Mouse (Mus musculus): ENCODE measurements around the gene Smoc2. TPM values are rescaled to one million over a fixed set of nuclear protein-coding genes. Genes with fewer than 3 reads are reported as not detected.

The Smoc2 gene
- polyA plus RNA-seq, 1 experiment, result 94.8 TPM

GRCm38 (mm10) chr17:14316536-14316935 lies 37.2 kb downstream of the Smoc2 start:
- Histone ChIP-seq H3K27me3 (ENCODE audit: control insufficient read depth, insufficient read depth, low read length) (no peaks in the 10 kb centered on the region), H3K27ac (ENCODE audit: insufficient read depth, low read length) (no peak overlapping the region), H3K4me3 (ENCODE audit: extremely low read depth, insufficient read depth, insufficient read length) (no peak overlapping the region), H3K4me1 (ENCODE audit: control insufficient read depth, insufficient read depth, insufficient read length) (no peaks in the 10 kb centered on the region), H3K36me3 (ENCODE audit: control insufficient read depth, insufficient read depth, low read length) (no peaks in the 10 kb centered on the region)
- TF ChIP-seq POLR2A (IDR thresholded peaks at IDR 0.05; ENCODE audit: low read depth, low read length) (no peak), CTCF (IDR thresholded peaks at IDR 0.05; ENCODE audit: extremely low read depth, insufficient read depth, insufficient read length, insufficient replicate concordance) (no peak)
- 79% methylated on average over 7 of the region's 7 CpGs for WGBS
- DNase-seq (ENCODE audit: low read depth in 1 of 2, low spot score in 2 of 2), result no peak

DNA sequence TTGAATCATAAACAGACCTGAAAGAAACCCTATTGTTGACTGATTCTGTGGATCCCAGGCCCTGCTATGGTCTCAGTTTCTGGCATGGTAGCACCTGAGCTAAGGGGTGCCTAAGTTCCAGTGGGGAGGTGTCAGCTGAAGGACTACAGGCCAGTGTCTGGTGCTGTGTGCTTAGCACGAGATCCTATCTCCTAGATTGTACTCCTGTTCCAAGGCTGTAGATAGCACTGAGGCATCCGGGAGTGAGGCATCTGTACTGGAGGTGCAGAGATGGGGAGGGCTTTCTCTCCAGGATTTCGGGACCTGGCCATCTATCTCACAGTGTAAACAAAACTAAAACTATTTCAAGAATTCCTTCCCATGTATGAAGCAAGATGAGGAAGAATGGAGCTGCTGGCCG lies 38.1 kb downstream of the Smoc2 start:
- no peak overlapping the region for H3K27ac ChIP-seq (ENCODE audit: insufficient read depth, low read length)
- no peak overlapping the region for H3K4me3 ChIP-seq (ENCODE audit: extremely low read depth, insufficient read depth, insufficient read length)
- 63% methylated on average over 4 of the region's 4 CpGs for WGBS
- H3K36me3 ChIP-seq (ENCODE audit: control insufficient read depth, insufficient read depth, low read length), result no peaks in the 10 kb centered on the region
- TF ChIP-seq CTCF (IDR thresholded peaks at IDR 0.05; ENCODE audit: extremely low read depth, insufficient read depth, insufficient read length, insufficient replicate concordance), result no peak
- TF ChIP-seq POLR2A (IDR thresholded peaks at IDR 0.05; ENCODE audit: low read depth, low read length), result no peak
- no peaks in the 10 kb centered on the region for H3K4me1 ChIP-seq (ENCODE audit: control insufficient read depth, insufficient read depth, insufficient read length)
- DNase-seq (ENCODE audit: low read depth in 1 of 2, low spot score in 2 of 2), result no peak
- no peaks in the 10 kb centered on the region for H3K27me3 ChIP-seq (ENCODE audit: control insufficient read depth, insufficient read depth, low read length)

DNA sequence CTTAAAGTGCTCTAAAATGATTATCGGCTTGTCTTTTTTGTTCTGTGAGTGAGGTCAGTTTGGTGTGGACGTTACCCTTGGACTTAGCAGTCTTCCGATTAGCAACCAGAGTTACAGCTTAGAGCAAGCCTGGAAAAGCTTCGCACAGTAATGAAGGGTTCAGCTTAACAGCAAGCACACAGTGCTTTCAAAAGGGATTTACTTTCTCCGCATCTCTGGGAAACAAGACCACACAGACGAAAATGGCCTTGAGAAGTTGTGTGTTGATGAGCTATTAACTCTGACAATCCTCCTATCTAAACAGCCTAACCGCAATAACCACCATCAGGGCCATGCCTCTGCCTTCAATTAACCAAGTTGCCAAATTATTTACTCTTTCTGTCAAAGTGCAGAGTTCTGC lies 46.9 kb downstream of the Smoc2 start:
- Histone ChIP-seq H3K36me3 (ENCODE audit: control insufficient read depth, insufficient read depth, low read length) (no peaks in the 10 kb centered on the region), H3K4me3 (ENCODE audit: extremely low read depth, insufficient read depth, insufficient read length) (no peak overlapping the region), H3K27ac (ENCODE audit: insufficient read depth, low read length) (no peak overlapping the region), H3K27me3 (ENCODE audit: control insufficient read depth, insufficient read depth, low read length) (no peaks in the 10 kb centered on the region), H3K4me1 (ENCODE audit: control insufficient read depth, insufficient read depth, insufficient read length) (no peaks in the 10 kb centered on the region)
- no peak for DNase-seq (ENCODE audit: low read depth in 1 of 2, low spot score in 2 of 2)
- 80% methylated on average over 7 of the region's 7 CpGs for WGBS
- no peak for TF ChIP-seq POLR2A (IDR thresholded peaks at IDR 0.05; ENCODE audit: low read depth, low read length)

DNA sequence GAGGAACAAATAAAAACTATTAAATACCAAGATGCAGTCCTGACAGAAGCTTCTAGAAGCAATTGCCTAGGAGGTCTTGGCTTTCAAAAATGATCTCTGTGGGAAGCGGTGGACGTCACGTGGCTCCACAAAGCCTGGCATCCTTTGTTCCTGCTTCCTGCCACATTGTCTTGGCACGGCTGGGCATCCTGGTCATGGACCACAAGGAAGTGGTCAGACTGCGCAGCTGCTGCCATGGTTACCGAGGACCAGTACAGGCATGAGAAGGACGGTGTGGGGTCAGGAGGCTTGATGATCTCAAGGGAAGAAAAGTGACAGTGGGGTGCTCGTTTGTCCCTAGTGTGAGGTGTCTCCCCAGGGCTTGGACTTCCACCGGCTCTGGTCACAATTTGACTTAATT lies 48.7 kb downstream of the Smoc2 start:
- Histone ChIP-seq H3K4me3 (ENCODE audit: extremely low read depth, insufficient read depth, insufficient read length) (no peak overlapping the region), H3K4me1 (ENCODE audit: control insufficient read depth, insufficient read depth, insufficient read length) (no peaks in the 10 kb centered on the region), H3K36me3 (ENCODE audit: control insufficient read depth, insufficient read depth, low read length) (no peaks in the 10 kb centered on the region), H3K27ac (ENCODE audit: insufficient read depth, low read length) (no peak overlapping the region), H3K27me3 (ENCODE audit: control insufficient read depth, insufficient read depth, low read length) (no peaks in the 10 kb centered on the region)
- no peak for DNase-seq (ENCODE audit: low read depth in 1 of 2, low spot score in 2 of 2)
- WGBS, result 45% methylated on average over 9 of the region's 9 CpGs
- TF ChIP-seq CTCF (IDR thresholded peaks at IDR 0.05; ENCODE audit: extremely low read depth, insufficient read depth, insufficient read length, insufficient replicate concordance) (no peak), POLR2A (IDR thresholded peaks at IDR 0.05; ENCODE audit: low read depth, low read length) (no peak)

DNA sequence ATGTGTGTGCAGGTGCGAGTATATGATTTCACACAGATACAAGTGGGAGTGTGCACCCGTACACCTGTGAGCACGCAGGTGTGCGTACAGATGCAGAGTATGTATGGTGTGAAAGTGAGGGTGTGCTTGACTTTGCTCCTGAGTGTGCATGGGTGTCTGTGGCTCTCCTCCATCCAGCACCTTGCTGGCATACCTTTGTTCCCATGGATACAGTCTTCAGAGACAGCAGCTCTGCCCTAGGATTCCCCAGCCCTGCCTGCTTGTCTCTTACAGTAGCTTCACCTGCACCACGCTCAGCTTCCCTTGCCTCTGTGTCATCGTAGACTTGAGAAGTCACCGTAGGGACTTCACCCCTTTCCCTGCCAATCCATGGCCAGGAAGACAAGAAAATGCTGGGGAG lies 51.2 kb downstream of the Smoc2 start:
- Histone ChIP-seq H3K27ac (ENCODE audit: insufficient read depth, low read length) (no peak overlapping the region), H3K27me3 (ENCODE audit: control insufficient read depth, insufficient read depth, low read length) (no peaks in the 10 kb centered on the region), H3K4me1 (ENCODE audit: control insufficient read depth, insufficient read depth, insufficient read length) (no peaks in the 10 kb centered on the region), H3K4me3 (ENCODE audit: extremely low read depth, insufficient read depth, insufficient read length) (no peak overlapping the region), H3K36me3 (ENCODE audit: control insufficient read depth, insufficient read depth, low read length) (no peaks in the 10 kb centered on the region)
- no peak for DNase-seq (ENCODE audit: low read depth in 1 of 2, low spot score in 2 of 2)
- TF ChIP-seq POLR2A (IDR thresholded peaks at IDR 0.05; ENCODE audit: low read depth, low read length) (no peak), CTCF (IDR thresholded peaks at IDR 0.05; ENCODE audit: extremely low read depth, insufficient read depth, insufficient read length, insufficient replicate concordance) (no peak)
- 88% methylated on average over 7 of the region's 7 CpGs for WGBS

DNA sequence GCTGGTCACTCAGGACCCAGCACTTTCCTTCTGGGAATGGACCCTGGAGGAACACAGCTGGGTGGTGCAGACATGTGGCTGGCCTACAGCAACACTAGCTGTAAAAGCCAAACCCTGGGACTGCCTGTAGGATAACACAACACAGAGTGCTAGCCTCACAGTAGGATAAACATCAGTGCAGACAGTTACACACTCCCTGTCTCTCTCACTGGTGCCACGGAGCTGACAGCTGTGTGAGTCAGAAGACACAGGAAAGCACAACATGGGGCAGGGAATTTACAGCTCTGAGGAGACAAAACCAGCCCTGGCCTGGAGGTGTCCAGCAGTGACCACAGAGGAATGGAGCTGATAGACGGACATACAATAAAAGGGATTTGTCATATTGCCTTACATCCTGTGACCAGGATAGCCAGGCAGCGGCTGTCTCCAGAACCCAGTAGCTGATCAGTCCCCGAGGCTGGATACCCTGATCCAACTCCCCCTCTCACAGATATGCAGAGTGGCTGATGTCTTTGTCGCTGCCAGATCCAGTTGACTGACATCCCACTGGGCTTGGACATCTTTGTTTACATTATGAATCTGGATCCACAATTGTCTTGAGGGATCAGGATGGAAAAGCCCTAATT lies 60.7 kb downstream of the Smoc2 start:
- no peak overlapping the region for H3K27ac ChIP-seq (ENCODE audit: insufficient read depth, low read length)
- TF ChIP-seq POLR2A (IDR thresholded peaks at IDR 0.05; ENCODE audit: low read depth, low read length) (no peak), CTCF (IDR thresholded peaks at IDR 0.05; ENCODE audit: extremely low read depth, insufficient read depth, insufficient read length, insufficient replicate concordance) (no peak)
- no peaks in the 10 kb centered on the region for H3K36me3 ChIP-seq (ENCODE audit: control insufficient read depth, insufficient read depth, low read length)
- H3K4me3 ChIP-seq (ENCODE audit: extremely low read depth, insufficient read depth, insufficient read length), result no peak overlapping the region
- no peaks in the 10 kb centered on the region for H3K27me3 ChIP-seq (ENCODE audit: control insufficient read depth, insufficient read depth, low read length)
- DNase-seq (ENCODE audit: low read depth in 1 of 2, low spot score in 2 of 2), result no peak
- WGBS, result 46% methylated on average over 5 of the region's 5 CpGs
- H3K4me1 ChIP-seq (ENCODE audit: control insufficient read depth, insufficient read depth, insufficient read length), result no peaks in the 10 kb centered on the region

GRCm38 (mm10) chr17:14340736-14341135 lies 61.4 kb downstream of the Smoc2 start:
- Histone ChIP-seq H3K27me3 (ENCODE audit: control insufficient read depth, insufficient read depth, low read length) (no peaks in the 10 kb centered on the region), H3K36me3 (ENCODE audit: control insufficient read depth, insufficient read depth, low read length) (no peaks in the 10 kb centered on the region), H3K27ac (ENCODE audit: insufficient read depth, low read length) (no peak overlapping the region), H3K4me1 (ENCODE audit: control insufficient read depth, insufficient read depth, insufficient read length) (no peaks in the 10 kb centered on the region), H3K4me3 (ENCODE audit: extremely low read depth, insufficient read depth, insufficient read length) (no peak overlapping the region)
- WGBS, result 72% methylated on average over 2 of the region's 2 CpGs
- DNase-seq (ENCODE audit: low read depth in 1 of 2, low spot score in 2 of 2), result no peak
- TF ChIP-seq POLR2A (IDR thresholded peaks at IDR 0.05; ENCODE audit: low read depth, low read length), result no peak

All from spleen, adult 2 months (tissue).